Mouse (Mus musculus) T-cell, adult 2 months (primary cell): ENCODE measurements around the gene Lrrc71.

Source experiments
- DNase-seq: peaks from one replicate; pipeline ENCODE4 v3.0.0; 2022; ENCODE audit warnings: low spot score

Lrrc71 gene

GRCm38 (mm10) chr3:87763683-87764289 is 15.4 kb upstream of the Lrrc71 start:
- DNase-seq = no peak

- no peak for DNase-seq
These were observed 14.8 kb upstream of the Lrrc71 start for GRCm38 (mm10) chr3:87763202-87763601.

GRCm38 (mm10) chr3:87761408-87762375 is 13.3 kb upstream of the Lrrc71 start:
- DNase-seq = no peak

- no peak for DNase-seq
These were observed 10.2 kb upstream of the Lrrc71 start for GRCm38 (mm10) chr3:87758641-87759040.

- DNase-seq = no peak
These were observed 8.1 kb upstream of the Lrrc71 start for GRCm38 (mm10) chr3:87756488-87756887.

- peak; percentile 80 for DNase-seq
These were observed 7.5 kb upstream of the Lrrc71 start for GRCm38 (mm10) chr3:87755964-87756363.

- DNase-seq = no peak
These were observed 5.4 kb upstream of the Lrrc71 start for GRCm38 (mm10) chr3:87753829-87754228.

GRCm38 (mm10) chr3:87752567-87752966 is 4.1 kb upstream of the Lrrc71 start:
- DNase-seq = no peak

- DNase-seq = no peak
These were observed 1.6 kb upstream of the Lrrc71 start for GRCm38 (mm10) chr3:87749977-87750376.

GRCm38 (mm10) chr3:87749036-87749435 is 611 bp upstream of the Lrrc71 start:
- DNase-seq = peak; percentile 44

GRCm38 (mm10) chr3:87745036-87745659 is 3.3 kb downstream of the Lrrc71 start:
- no peak for DNase-seq

- peak; percentile 43 for DNase-seq
These were observed 4.5 kb downstream of the Lrrc71 start for GRCm38 (mm10) chr3:87743927-87744326.

GRCm38 (mm10) chr3:87742735-87743134 is 5.7 kb downstream of the Lrrc71 start:
- DNase-seq = peak; percentile 74

GRCm38 (mm10) chr3:87742013-87742412 is 6.4 kb downstream of the Lrrc71 start:
- DNase-seq = no peak

GRCm38 (mm10) chr3:87738906-87739305 is 9.5 kb downstream of the Lrrc71 start:
- DNase-seq = no peak

GRCm38 (mm10) chr3:87735335-87735734 is 13.1 kb downstream of the Lrrc71 start:
- no peak for DNase-seq

GRCm38 (mm10) chr3:87733984-87734761 is 14.3 kb downstream of the Lrrc71 start:
- DNase-seq = no peak

GRCm38 (mm10) chr3:87733098-87733497 is 15.3 kb downstream of the Lrrc71 start:
- DNase-seq = no peak

GRCm38 (mm10) chr3:87728696-87729095 is 19.7 kb downstream of the Lrrc71 start:
- DNase-seq = no peak

- DNase-seq = no peak
These were observed 22.2 kb downstream of the Lrrc71 start for GRCm38 (mm10) chr3:87726191-87726590.

GRCm38 (mm10) chr3:87725396-87726160 is 22.8 kb downstream of the Lrrc71 start:
- DNase-seq = no peak
